Mouse (Mus musculus): Measurements from ENCODE around the gene Arl16. TPM values are rescaled to one million over a fixed set of nuclear protein-coding genes. Genes with fewer than 3 reads are reported as not detected.

Gene Arl16
- polyA plus RNA-seq, 1 experiment from 2014 or later, result 56.6 TPM

GRCm38 (mm10) chr11:120507611-120508289 is 40.3 kb upstream of the Arl16 start:
- 80% methylated on average over 13 of the region's 13 CpGs for WGBS
- H3K36me3 ChIP-seq (ENCODE audit: control insufficient read depth, insufficient read depth, low read length), result no peaks in the 10 kb centered on the region
- no peak overlapping the region for H3K4me3 ChIP-seq (ENCODE audit: low read depth, low read length)
- H3K27me3 ChIP-seq (ENCODE audit: control insufficient read depth, insufficient read depth, low read length), result no peaks in the 10 kb centered on the region
- H3K4me1 ChIP-seq (ENCODE audit: control insufficient read depth, insufficient read depth, low read length), result peaks cover 5% of the 10 kb centered on the region; the same call in 1 of the 2 replicates
- no peaks in the 10 kb centered on the region for H3K9me3 ChIP-seq (ENCODE audit: control insufficient read depth, low read length)
- H3K27ac ChIP-seq (replicated peaks; ENCODE audit: low read depth, low read length), result no peak overlapping the region
- ATAC-seq (ENCODE audit: insufficient number of reproducible peaks, low FRiP score, low TSS enrichment, low read depth), result no peak
- DNase-seq (ENCODE audit: low spot score), result no peak
- no peak overlapping the region for H3K9ac ChIP-seq (ENCODE audit: low read length)
- no peak overlapping the region for H3K4me2 ChIP-seq (ENCODE audit: low read depth, severe bottlenecking)

DNA sequence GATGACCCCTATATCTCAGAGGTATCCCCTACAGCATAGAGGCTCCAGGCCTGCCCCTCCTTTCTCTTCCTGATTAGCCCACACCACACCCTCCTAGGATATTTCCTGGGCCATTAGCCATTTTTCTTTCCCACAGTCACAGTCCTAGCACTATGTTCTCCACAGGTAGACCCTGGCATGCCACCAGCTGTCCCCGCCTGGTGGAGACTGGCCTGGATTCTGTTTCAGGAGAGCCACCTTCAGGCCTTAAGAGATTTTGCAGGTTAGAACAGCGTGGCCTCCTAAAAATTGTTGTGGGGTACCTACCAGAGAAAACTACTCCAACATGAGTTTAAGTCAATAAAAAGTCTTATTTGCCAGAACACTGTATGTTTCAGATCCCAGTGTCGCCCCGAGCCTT is 39.5 kb upstream of the Arl16 start:
- H3K4me3 ChIP-seq (ENCODE audit: low read depth, low read length), result no peak overlapping the region
- H3K27ac ChIP-seq (replicated peaks; ENCODE audit: low read depth, low read length), result no peak overlapping the region
- no peak overlapping the region for H3K4me2 ChIP-seq (ENCODE audit: low read depth, severe bottlenecking)
- no peaks in the 10 kb centered on the region for H3K36me3 ChIP-seq (ENCODE audit: control insufficient read depth, insufficient read depth, low read length)
- H3K9me3 ChIP-seq (ENCODE audit: control insufficient read depth, low read length), result no peaks in the 10 kb centered on the region
- peaks cover 5% of the 10 kb centered on the region; the same call in 1 of the 2 replicates for H3K4me1 ChIP-seq (ENCODE audit: control insufficient read depth, insufficient read depth, low read length)
- ATAC-seq (ENCODE audit: insufficient number of reproducible peaks, low FRiP score, low TSS enrichment, low read depth), result no peak
- DNase-seq (ENCODE audit: low spot score), result no peak
- WGBS, result 60% methylated on average over 4 of the region's 4 CpGs
- no peaks in the 10 kb centered on the region for H3K27me3 ChIP-seq (ENCODE audit: control insufficient read depth, insufficient read depth, low read length)
- no peak overlapping the region for H3K9ac ChIP-seq (ENCODE audit: low read length)

- Histone ChIP-seq H3K36me3 (ENCODE audit: control insufficient read depth, insufficient read depth, low read length) (no peaks in the 10 kb centered on the region), H3K27me3 (ENCODE audit: control insufficient read depth, insufficient read depth, low read length) (no peaks in the 10 kb centered on the region), H3K4me2 (ENCODE audit: low read depth, severe bottlenecking) (no peak overlapping the region), H3K4me3 (ENCODE audit: low read depth, low read length) (no peak overlapping the region), H3K9me3 (ENCODE audit: control insufficient read depth, low read length) (no peaks in the 10 kb centered on the region), H3K4me1 (ENCODE audit: control insufficient read depth, insufficient read depth, low read length) (peaks cover 4% of the 10 kb centered on the region; the same call in 1 of the 2 replicates), H3K27ac (replicated peaks; ENCODE audit: low read depth, low read length) (no peak overlapping the region), H3K9ac (ENCODE audit: low read length) (no peak overlapping the region)
- DNase-seq (ENCODE audit: low spot score) (no peak), ATAC-seq (ENCODE audit: insufficient number of reproducible peaks, low FRiP score, low TSS enrichment, low read depth) (no peak)
- WGBS, result 90% methylated on average over 3 of the region's 3 CpGs
These were observed 38.3 kb upstream of the Arl16 start for GRCm38 (mm10) chr11:120505661-120506060.

- no peak overlapping the region for H3K27ac ChIP-seq (replicated peaks; ENCODE audit: low read depth, low read length)
- DNase-seq (ENCODE audit: low spot score), result no peak
- H3K4me2 ChIP-seq (ENCODE audit: low read depth, severe bottlenecking), result no peak overlapping the region
- 90% methylated on average over 4 of the region's 4 CpGs for WGBS
- H3K9me3 ChIP-seq (ENCODE audit: control insufficient read depth, low read length), result no peaks in the 10 kb centered on the region
- H3K36me3 ChIP-seq (ENCODE audit: control insufficient read depth, insufficient read depth, low read length), result peaks cover 8% of the 10 kb centered on the region; the same call in 1 of the 2 replicates
- H3K27me3 ChIP-seq (ENCODE audit: control insufficient read depth, insufficient read depth, low read length), result no peaks in the 10 kb centered on the region
- H3K9ac ChIP-seq (ENCODE audit: low read length), result no peak overlapping the region
- H3K4me1 ChIP-seq (ENCODE audit: control insufficient read depth, insufficient read depth, low read length), result no peaks in the 10 kb centered on the region
- ATAC-seq (ENCODE audit: insufficient number of reproducible peaks, low FRiP score, low TSS enrichment, low read depth), result no peak
- no peak overlapping the region for H3K4me3 ChIP-seq (ENCODE audit: low read depth, low read length)
These were observed 34.3 kb upstream of the Arl16 start for GRCm38 (mm10) chr11:120501701-120502100.

- peaks cover 12% of the 10 kb centered on the region; the same call in 1 of the 2 replicates for H3K36me3 ChIP-seq (ENCODE audit: control insufficient read depth, insufficient read depth, low read length)
- no peak overlapping the region for H3K4me3 ChIP-seq (ENCODE audit: low read depth, low read length)
- H3K27me3 ChIP-seq (ENCODE audit: control insufficient read depth, insufficient read depth, low read length), result no peaks in the 10 kb centered on the region
- WGBS, result 69% methylated on average over 6 of the region's 6 CpGs
- ATAC-seq (ENCODE audit: insufficient number of reproducible peaks, low FRiP score, low TSS enrichment, low read depth) (no peak), DNase-seq (ENCODE audit: low spot score) (no peak)
- 0 out of 2 replicates have a peak overlapping the region, but pooled peaks have one; percentile 1 for H3K4me2 ChIP-seq (ENCODE audit: low read depth, severe bottlenecking)
- H3K9me3 ChIP-seq (ENCODE audit: control insufficient read depth, low read length), result no peaks in the 10 kb centered on the region
- H3K27ac ChIP-seq (replicated peaks; ENCODE audit: low read depth, low read length), result no peak overlapping the region
- no peaks in the 10 kb centered on the region for H3K4me1 ChIP-seq (ENCODE audit: control insufficient read depth, insufficient read depth, low read length)
- H3K9ac ChIP-seq (ENCODE audit: low read length), result no peak overlapping the region
These were observed 33.6 kb upstream of the Arl16 start for GRCm38 (mm10) chr11:120501018-120501417.

DNA sequence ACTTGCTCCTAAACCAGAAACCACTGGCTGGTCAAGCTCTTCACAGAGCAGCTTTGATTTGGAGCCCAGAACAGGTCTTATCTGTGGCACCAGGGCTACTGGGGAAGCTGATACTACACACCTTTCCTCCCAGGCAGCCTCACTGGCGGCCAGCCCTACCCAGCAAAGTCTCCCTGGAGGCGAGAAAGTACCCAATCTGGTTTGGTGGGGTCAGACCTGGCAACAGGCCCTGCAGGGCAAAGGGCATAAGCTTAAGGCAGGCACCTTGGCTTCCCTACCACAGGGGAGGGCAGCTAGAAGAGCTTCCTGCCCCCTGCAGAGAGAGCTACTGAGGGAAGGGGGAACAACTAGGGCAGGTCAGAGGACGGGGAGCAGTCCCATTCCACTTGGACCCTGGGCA is 33.0 kb upstream of the Arl16 start:
- ATAC-seq (ENCODE audit: insufficient number of reproducible peaks, low FRiP score, low TSS enrichment, low read depth) (no peak), DNase-seq (ENCODE audit: low spot score) (no peak)
- H3K36me3 ChIP-seq (ENCODE audit: control insufficient read depth, insufficient read depth, low read length), result peaks cover 18% of the 10 kb centered on the region; the same call in 1 of the 2 replicates
- no peaks in the 10 kb centered on the region for H3K27me3 ChIP-seq (ENCODE audit: control insufficient read depth, insufficient read depth, low read length)
- H3K9ac ChIP-seq (ENCODE audit: low read length), result no peak overlapping the region
- H3K4me1 ChIP-seq (ENCODE audit: control insufficient read depth, insufficient read depth, low read length), result no peaks in the 10 kb centered on the region
- no peak overlapping the region for H3K27ac ChIP-seq (replicated peaks; ENCODE audit: low read depth, low read length)
- 24% methylated on average over 3 of the region's 3 CpGs for whole genome bisulfite sequencing
- no peaks in the 10 kb centered on the region for H3K9me3 ChIP-seq (ENCODE audit: control insufficient read depth, low read length)
- no peak overlapping the region for H3K4me2 ChIP-seq (ENCODE audit: low read depth, severe bottlenecking)
- H3K4me3 ChIP-seq (ENCODE audit: low read depth, low read length), result no peak overlapping the region

GRCm38 (mm10) chr11:120499894-120500293 is 32.5 kb upstream of the Arl16 start:
- Histone ChIP-seq H3K4me3 (ENCODE audit: low read depth, low read length) (no peak overlapping the region), H3K27me3 (ENCODE audit: control insufficient read depth, insufficient read depth, low read length) (no peaks in the 10 kb centered on the region), H3K36me3 (ENCODE audit: control insufficient read depth, insufficient read depth, low read length) (peaks cover 20% of the 10 kb centered on the region; the same call in 1 of the 2 replicates), H3K9me3 (ENCODE audit: control insufficient read depth, low read length) (no peaks in the 10 kb centered on the region), H3K27ac (replicated peaks; ENCODE audit: low read depth, low read length) (no peak overlapping the region), H3K4me1 (ENCODE audit: control insufficient read depth, insufficient read depth, low read length) (no peaks in the 10 kb centered on the region), H3K4me2 (ENCODE audit: low read depth, severe bottlenecking) (no peak overlapping the region), H3K9ac (ENCODE audit: low read length) (no peak overlapping the region)
- DNase-seq (ENCODE audit: low spot score), result no peak
- WGBS, result 85% methylated on average over 6 of the region's 6 CpGs
- ATAC-seq (ENCODE audit: insufficient number of reproducible peaks, low FRiP score, low TSS enrichment, low read depth), result no peak

DNA sequence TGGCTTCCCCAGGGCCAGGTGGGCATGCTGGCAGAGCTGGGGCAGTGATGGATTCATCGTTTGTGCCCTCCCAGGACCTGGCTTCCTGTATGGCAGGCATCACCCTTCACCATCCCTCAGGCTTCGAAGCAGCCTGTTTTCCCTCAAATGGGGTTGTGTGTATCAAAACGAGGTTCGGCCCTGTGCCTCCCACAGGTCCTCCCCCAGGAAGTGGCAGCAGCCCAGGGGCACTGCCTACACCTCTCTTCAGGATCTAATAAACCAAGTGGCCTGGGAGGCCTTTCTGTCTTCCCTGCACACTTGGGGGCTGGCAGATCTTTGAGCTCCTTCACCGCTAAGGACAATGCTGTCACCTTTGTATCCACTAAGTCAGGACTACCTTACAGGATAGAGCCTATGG is 31.5 kb upstream of the Arl16 start:
- no peaks in the 10 kb centered on the region for H3K4me1 ChIP-seq (ENCODE audit: control insufficient read depth, insufficient read depth, low read length)
- 86% methylated on average over 5 of the region's 5 CpGs for WGBS
- no peaks in the 10 kb centered on the region for H3K27me3 ChIP-seq (ENCODE audit: control insufficient read depth, insufficient read depth, low read length)
- no peak overlapping the region for H3K27ac ChIP-seq (replicated peaks; ENCODE audit: low read depth, low read length)
- no peak overlapping the region for H3K4me3 ChIP-seq (ENCODE audit: low read depth, low read length)
- H3K36me3 ChIP-seq (ENCODE audit: control insufficient read depth, insufficient read depth, low read length), result peaks cover 23% of the 10 kb centered on the region; the same call in 1 of the 2 replicates
- DNase-seq (ENCODE audit: low spot score) (no peak), ATAC-seq (ENCODE audit: insufficient number of reproducible peaks, low FRiP score, low TSS enrichment, low read depth) (no peak)
- no peaks in the 10 kb centered on the region for H3K9me3 ChIP-seq (ENCODE audit: control insufficient read depth, low read length)
- H3K9ac ChIP-seq (ENCODE audit: low read length), result no peak overlapping the region
- H3K4me2 ChIP-seq (ENCODE audit: low read depth, severe bottlenecking), result no peak overlapping the region

GRCm38 (mm10) chr11:120498226-120498625 is 30.8 kb upstream of the Arl16 start:
- peaks cover 2% of the 10 kb centered on the region for H3K4me1 ChIP-seq (ENCODE audit: control insufficient read depth, insufficient read depth, low read length)
- ATAC-seq (ENCODE audit: insufficient number of reproducible peaks, low FRiP score, low TSS enrichment, low read depth), result no peak
- no peak overlapping the region for H3K27ac ChIP-seq (replicated peaks; ENCODE audit: low read depth, low read length)
- no peak overlapping the region for H3K4me3 ChIP-seq (ENCODE audit: low read depth, low read length)
- no peak for DNase-seq (ENCODE audit: low spot score)
- no peak overlapping the region for H3K4me2 ChIP-seq (ENCODE audit: low read depth, severe bottlenecking)
- no peak overlapping the region for H3K9ac ChIP-seq (ENCODE audit: low read length)
- peaks cover 23% of the 10 kb centered on the region; the same call in 1 of the 2 replicates for H3K36me3 ChIP-seq (ENCODE audit: control insufficient read depth, insufficient read depth, low read length)
- 95% methylated on average over 12 of the region's 12 CpGs for WGBS
- no peaks in the 10 kb centered on the region for H3K27me3 ChIP-seq (ENCODE audit: control insufficient read depth, insufficient read depth, low read length)
- H3K9me3 ChIP-seq (ENCODE audit: control insufficient read depth, low read length), result no peaks in the 10 kb centered on the region

Measured in limb, embryonic 11.5 days (tissue).